Mouse (Mus musculus) c-Kit-positive CD71-positive TER-119-positive erythroid progenitor cells, embryonic 14.5 days (primary cell): Measurements from ENCODE around the gene Cib1.

Experiments used
- DNase-seq: peaks from one replicate; pipeline ENCODE4 v3.0.0-alpha.2; 2013; ENCODE audit warnings: low spot score

Gene Cib1

DNA sequence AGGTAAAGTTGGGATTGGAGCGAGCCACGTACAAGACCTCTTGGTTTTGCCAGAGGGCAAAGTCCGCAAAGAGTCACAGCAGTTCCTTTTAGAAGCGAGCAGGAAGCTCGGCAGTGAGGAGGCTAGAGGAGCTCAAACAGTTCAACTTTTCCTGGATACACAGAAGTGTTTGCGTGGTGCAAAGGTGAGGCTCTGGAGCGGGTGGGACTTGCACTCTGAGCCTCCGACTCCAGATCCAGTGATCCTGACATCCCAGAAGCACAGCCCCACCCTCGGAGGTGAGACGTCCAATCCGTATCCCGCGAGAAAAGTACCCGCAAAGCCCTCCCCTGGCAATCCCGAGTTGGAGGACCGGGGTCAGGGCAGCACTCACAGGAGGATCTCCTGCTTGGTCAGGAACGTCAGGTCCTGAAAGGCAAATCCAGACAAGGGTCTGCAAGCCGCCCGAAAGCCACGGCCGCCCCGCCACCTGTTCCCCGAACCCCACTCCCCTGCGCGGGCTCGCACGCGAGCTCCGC is 583 bp downstream of the Cib1 start:
- no peak for DNase-seq

DNA sequence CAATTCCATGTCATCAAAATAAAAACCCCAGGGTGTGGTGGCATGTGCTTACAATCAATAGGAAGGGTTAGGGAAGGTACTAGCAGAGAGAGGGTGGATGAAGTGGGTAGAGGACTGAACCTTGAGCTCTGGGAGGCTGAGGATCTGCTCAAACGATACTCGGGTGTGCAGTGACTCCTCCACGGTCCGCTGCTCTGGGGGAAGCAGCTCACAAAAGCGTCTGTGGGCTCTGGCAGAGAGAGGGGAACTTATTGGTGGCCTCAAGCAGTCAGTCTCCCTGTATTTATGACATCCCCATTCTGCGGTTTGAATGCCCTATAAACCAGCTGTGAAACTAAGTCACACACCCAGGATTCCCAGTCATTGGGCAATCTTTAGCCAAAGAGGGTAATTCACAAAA is 2.4 kb downstream of the Cib1 start:
- no peak for DNase-seq

DNA sequence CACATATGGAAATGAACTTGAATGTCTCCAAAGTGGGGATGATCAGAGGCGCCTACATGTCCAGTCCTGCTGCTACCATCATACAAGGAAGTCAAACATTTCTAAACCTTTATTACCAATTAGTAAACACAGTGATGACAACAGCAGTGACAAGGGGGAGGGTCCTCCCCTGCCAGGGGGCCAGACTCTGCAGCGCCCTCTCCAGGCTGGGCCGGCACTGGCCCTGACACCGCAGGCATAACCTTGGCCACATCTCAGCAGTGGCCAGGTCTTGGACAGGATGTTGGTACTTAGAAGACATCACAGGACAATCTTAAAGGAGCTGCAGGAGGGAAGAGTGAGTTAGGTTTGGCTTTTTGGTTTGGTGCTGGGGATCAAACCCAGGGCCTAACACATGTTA is 5.5 kb downstream of the Cib1 start:
- DNase-seq: no peak

DNA sequence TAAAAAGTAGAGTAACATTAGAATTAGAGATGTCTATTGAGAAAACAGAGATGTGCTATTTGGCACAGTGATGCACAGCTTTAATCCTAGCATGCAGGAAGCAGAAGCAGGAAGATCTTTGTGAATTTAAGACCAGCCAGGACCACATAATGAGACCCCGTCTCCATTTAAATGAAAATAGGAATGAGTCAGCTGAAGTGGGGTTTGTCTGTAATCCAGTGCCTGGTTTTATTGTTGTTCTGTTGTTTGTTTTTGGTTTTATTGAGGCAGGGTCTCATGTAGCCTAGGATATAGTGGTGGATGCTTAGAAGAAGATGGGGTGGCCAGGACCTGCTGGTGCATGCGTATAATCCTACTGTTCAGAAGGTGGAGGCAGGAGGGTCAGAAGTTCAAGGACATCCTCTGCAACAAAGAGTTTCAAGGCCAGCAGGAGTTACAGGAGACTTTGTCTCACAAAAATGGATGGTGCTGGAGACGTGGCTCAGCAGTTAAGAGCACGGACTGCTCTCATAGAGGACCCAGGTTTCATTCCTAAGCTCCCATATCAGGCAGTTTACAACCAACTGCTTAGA is 11.3 kb downstream of the Cib1 start:
- DNase-seq: no peak

DNA sequence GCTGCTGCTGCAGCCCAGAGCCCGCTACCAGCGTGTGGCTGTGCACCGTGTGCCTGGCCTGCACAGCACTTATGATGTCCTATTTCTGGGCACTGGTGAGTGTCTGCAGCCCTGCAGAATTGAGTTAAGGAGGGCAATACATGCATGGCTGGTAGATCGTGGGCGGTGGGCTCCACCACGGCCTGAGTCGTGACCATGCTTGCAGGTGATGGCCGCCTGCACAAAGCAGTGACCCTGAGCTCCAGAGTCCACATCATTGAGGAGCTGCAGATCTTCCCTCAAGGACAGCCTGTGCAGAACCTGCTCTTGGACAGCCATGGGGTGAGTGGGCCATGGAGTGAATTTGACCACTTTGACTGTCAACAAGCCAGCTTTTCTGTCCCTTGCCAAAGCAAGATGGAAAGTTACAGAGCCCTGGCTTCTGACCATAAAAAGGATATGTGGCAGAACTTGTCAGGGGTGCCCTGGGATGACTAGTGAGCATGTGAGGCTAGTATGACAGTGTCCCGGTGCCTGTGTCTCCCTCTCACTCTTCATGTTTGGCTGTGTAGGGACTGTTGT is 12.3 kb downstream of the Cib1 start:
- no peak for DNase-seq

DNA sequence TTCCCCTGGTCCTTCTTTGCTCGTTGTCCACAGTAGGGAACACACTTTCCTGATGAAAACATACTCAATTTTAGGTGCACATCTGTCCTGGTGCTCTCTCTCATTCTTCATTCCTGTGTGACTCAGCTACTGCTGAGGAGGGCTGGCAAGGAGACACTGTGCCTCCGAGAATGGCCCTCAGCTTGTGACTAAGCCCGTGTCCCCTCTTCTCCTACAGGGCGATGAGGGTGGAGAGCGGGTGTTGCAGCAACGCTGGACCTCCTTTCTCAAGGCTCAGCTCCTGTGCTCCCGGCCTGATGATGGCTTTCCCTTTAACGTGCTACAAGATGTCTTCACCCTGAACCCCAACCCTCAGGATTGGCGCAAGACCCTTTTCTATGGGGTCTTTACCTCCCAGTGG is 13.9 kb downstream of the Cib1 start:
- no peak for DNase-seq

DNA sequence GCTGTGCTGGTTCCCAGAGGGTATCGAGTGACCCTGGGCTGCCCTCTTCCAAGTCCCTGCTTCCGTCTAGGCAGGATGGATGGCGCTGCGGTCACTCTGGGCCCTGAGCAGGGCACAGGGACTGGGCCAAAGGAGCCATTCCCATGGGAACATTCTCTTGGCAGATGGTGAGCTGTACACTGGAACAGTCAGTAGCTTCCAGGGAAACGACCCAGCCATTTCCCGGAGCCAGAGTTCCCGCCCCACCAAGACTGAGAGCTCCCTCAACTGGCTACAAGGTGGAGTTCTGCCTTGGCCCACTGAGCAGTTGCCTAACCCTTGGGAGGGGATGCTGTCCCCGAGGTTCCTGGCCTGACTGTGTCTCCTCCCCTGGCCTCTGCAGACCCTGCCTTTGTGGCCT is 16.0 kb downstream of the Cib1 start:
- no peak for DNase-seq

DNA sequence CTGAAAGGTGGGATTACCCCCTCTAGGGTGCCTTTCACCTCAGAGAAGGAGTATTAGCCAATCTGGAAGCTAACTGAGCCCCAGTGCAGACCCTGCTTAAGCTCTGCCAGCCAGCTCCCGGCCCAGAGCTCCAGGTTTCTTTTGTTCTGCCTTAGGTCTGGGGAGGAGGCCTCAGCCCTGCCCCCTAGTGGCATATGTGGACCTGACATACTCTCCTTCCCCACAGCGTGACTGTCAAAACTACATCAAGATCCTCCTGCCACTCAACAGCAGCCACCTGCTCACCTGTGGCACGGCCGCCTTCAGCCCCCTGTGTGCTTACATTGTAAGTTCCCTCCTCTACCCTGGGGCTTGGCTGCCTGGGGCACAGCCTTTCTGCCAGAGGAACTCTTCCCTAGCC is 17.2 kb downstream of the Cib1 start:
- peak; percentile 74 for DNase-seq

DNA sequence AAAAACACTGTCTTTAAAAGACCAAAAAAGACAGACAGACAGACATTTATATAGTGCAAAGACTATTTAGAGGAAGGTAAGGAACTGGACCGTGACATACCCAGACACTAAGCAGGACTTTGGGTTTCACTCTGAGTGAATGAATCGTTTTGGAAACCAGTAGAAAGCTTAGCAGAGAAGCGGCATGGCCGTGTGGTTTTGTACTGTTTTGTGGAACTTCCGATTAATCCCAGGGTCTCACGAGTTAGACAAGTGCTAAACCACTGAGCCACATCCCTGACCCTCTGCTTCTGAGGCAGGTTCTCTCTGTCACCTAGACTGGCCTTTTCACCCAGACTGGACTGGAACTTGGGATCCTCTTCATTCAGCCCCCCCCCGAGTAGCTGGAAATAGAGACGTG is 18.2 kb downstream of the Cib1 start:
- DNase-seq: no peak

DNA sequence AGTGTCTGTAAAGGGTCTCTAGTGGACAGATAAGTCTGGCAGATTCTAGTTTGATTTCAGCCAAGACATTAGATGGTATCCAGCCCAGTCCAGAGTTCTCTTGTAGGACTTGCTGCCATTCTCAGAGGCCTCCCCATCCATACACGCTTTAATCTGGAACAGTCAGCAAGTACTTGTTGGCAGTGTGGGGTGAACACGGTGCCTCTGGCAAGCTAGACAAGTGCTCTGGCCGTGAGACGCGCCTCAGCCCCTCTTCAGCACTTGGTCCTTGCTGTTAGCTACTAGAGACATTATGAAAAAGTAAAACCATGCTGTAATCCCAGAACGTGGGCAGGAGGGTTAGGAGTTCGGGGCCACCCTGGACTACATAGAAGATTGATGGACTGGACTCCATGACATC is 19.0 kb downstream of the Cib1 start:
- DNase-seq: no peak

DNA sequence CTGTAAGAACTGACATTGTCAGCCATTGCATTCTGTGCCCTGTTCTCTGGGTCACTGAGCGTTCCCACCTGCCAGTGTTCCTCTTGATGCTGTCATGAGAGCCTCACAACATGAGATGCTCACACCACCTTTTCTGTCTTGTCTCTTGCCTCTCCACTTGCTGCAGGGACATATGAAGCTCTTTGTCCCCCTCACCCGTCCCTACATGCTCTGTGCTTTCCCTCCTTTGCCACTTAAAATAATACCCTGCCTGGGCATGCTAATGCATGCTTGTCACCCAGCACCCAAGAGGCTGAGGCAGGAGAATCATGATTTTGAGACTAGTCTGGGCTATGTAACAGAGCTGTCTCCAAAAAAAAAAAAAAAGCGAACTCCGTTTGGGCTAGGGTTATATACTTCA is 21.6 kb downstream of the Cib1 start:
- no peak for DNase-seq

DNA sequence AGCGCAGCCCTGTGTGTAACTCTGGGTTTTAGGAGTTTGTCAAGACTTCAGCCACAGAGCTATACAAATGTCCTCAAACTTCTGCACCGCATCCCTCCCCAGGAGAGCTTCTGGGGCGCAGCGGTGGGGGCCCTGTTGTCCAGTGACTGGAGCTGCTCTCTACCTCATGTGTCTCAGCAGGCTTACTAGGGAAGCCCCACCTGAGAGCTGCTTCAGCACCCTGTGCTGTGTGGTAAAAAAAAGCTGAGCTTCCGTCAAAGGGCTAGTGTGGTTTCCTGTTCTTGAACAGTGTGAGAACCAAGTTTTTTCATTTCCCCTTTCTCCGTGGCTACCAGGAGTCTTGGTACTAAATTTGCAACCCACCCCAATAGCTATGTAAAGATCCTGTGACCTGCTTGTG is 22.9 kb downstream of the Cib1 start:
- DNase-seq: no peak

DNA sequence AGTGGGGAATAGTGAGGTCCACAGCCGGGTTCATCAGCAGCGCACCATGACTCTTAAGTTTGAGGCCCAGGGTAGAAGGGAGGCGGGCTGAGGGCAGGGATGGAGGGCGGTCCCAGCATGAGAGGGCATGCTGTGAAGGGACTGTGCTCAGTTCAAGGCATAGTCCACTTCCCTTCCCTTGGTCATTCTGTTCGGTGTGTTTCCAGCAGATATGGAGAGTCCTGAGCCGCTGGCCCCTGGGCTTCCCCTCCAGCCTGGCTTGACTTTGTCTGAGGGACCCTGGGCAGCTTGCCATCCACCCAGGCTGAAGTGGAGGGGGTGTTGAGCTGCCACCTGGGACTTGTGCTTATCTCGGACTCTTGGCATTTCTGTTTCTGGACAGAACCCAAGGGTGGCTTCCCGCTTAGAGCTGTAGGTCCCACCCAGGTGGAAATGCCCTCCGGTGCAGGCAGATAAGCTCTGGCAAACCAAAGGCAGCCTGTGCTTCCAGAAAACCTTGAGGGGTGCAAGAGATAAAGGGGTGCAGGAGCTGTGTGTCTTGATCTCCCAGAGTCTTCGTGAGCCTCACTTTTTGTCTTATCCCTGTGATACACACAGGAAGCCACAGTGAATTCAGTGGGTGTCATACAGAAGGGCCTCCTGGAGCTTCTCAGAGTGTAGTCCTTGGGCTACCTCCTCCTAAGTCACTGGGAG is 23.7 kb downstream of the Cib1 start:
- DNase-seq: peak; percentile 97

DNA sequence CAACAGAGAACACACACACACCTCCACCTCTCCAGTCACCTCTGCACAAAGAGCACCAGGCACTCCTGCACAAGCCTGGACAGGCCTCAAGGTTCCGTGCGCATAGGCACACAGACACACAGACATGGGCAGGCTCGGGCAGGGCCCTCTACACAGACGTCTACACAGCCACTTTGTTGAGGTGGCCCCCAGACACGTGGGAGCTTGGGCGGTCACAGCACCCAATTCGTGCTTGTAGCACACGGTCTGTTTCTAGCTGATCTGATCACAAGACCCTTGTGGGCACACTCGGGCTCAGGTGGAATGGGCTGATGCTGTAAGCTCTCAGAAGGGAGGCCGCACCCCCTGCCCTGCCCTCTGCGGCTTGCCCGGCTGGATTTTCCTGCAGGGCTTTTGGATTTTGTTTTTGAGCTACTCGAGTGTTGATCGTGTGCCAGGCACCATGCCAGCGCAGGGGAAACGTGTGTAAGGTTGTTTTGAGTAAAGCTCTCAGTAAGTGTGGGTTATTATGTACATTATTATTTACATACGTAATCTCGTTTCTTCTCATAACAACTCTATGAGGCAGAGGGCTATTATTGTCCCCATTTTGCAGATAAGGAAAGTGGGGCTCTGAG is 24.5 kb downstream of the Cib1 start:
- DNase-seq: peak; percentile 68

DNA sequence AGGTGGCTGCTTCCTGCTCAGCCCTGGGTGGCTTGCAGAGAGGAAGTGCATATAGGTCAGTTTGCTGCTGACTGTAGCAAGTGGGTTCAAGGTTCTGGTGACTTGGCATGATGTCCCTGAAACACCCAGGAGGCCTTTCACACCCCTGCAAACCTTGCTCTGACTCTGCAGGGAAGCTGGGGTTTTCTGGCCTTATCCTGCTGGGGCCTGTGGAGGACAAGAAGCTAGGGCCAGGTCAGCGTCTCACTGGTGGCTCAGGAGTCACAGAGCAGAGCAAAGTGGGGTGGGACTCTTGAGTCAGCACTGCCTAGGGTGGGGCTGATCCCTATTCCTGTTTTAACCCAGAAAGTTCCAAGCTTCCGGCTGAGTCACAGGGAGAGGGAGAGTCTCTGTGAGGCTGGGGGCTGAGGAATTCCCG is 25.3 kb downstream of the Cib1 start:
- DNase-seq: no peak

DNA sequence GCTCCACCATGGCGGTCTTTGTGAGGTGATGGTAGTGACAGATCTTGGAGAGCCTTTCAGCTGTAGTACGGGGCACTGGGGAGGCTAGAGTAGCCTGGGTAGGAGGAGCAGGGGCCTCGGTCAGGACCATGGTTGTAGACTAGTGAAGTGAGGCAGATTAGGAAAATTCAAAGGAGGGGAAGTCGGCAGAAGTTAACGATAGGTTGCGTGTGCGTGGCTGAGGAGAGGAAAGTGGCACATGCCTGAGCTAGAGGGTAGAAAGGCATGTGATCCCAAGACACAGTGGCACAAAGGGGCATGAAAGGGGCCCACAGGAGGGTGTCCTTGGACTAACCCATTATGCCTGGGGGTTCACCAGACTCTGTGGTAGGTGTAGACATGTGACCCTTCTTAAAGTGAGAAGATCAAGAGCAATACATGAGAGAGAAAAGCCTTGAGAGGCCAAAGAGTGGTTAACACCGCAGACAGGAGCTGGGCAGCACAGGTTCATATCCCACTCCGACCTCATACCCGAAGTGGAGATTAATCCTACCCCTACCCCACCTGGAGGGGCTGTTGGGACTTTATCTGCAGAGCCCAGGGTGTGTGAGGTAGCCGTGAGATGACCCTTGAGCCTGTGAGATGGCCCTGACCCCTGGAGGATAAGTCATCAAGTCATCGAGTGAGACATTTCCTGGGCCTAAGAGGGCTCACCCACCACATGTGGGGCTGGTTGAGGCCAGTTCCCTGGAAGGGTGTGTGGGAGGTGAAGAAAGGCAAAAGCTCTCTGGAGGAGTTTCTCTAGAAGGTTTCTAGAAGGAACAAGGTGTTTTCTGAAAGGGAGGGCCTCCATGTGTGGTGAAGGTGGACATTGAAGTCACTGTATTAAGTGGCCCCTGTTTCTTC is 26.7 kb downstream of the Cib1 start:
- no peak for DNase-seq

DNA sequence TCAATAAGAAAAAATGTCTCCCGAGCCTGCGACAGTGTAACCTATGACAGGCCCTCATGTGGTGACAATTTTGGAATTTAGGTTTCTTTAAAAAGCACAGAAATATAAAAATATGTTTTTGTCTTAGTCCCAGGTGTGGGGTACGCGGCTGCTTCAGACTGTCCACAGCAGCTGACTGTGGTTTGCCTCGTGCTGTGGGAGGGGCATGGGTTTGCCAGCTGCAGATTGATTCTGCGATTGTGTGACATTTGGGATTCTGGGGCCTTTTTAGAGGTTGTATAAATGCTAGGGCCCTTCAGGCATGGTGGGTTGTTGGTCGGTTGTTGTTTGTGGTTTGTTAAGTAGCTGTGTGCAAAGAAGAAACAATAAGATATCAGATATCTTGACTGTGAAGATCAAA is 27.7 kb downstream of the Cib1 start:
- no peak for DNase-seq

DNA sequence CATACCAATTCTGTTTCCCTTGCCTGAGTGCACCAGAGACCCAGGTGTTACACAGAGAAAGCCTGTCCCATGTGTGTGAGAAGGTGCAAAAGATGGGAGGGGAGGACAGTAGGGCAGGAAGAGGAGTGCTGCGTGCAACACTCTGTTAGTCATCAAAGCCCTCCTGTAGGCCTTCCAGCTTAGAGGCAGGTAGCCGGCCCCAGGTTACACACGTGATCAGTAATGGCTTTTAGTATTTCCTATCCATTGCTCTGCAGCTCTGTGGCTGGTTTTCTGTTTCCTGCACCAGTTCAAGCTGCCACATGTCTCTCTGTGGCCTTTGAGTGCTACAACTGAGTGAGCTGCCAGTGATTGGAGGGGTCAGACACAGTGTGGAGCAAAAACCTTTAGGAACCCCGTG is 28.3 kb downstream of the Cib1 start:
- DNase-seq: no peak

DNA sequence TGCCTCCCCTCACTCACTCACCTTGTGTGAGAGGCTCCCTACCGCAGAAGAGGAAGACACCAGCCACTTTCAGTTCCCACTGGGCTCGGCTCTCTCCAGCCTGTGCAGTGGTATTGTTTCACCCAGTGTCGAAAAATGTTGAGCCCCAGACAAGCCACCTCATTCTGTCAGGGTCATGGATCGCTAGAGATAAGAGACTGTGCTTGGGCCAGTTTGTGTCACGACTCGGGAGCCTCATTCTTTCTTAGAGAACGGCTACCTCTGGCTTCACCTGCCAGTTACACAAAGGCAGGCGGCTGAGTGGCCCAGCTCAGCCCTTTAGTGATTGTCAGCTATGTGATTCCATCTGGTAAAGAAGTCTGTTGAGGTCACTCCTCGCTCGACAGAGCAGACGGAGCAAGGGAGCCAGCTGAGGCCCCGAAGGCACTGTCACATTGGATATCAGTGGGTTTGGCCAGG is 28.9 kb downstream of the Cib1 start:
- DNase-seq: no peak

DNA sequence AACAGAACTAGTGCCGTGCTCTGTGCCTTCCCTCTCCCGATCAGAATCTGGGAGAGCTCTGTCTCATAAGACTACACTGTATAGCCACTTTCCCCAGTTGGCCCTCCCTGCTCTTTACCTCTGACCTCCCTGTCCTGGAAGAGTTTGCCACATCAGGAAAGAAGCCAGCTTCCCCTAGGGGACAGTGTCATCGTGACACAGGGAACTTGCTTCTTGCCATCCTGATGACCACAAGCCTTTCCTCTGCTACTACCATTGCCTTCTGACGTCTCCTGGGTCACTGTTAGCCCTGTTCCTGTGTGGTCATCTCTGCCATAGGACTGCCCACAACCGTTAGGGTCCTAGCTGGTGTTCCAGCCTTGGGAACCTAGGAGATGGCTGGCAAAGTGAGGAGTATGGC is 29.7 kb downstream of the Cib1 start:
- DNase-seq: no peak

DNA sequence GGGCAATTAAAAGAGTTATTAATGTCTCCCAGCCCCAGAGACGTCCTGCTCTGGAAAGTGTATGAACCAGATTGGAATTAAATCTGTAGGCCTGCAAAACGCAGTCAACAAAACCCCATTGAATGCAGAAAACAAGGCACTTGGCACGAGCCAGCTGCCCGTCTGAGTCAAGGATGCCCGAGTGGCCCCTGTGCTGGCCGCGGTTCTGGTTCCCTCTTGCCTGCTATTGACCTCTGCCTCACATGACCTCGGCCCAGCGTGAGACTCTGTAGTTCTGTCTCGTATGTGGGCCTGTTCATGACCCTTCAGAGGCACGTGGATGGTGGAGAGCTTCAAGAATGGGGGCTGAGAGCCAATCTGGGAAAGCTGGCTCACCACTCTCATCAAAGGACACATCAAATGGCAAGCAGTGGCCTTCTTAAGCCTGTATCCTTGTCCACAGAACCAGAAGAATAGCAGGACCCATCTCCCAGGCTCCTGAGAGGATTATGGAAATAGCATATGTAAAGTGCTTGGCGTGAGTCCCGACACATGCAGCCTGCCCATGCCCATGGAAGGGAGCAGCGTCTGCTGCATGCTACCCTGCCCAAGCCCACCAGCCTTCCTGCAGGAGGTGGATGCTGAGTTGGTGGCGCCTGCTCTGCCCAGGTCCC is 30.6 kb downstream of the Cib1 start:
- DNase-seq: no peak
